Mouse (Mus musculus) liver, embryonic 16.5 days (tissue): ENCODE data around the gene Nol9. TPM values are rescaled to one million over a fixed set of nuclear protein-coding genes. Genes with fewer than 3 reads are reported as not detected.

Experiments used
- ATAC-seq: fragments of 200-750 bp; cut with Nextera tagmentation; 2 replicates; pipeline ENCODE4 v1.8.0; 2017; ENCODE audit warnings: low read depth, mild to moderate bottlenecking, moderate number of reproducible peaks, moderate library complexity
- H3K27ac ChIP-seq: fragments of 300-500 bp; sonication (generic); 2 replicates; pipeline ENCODE4 v1.5.1; 2014; ENCODE audit warnings: mild to moderate bottlenecking, low read length
- H3K27me3 ChIP-seq: fragments of 300-500 bp; sonication (generic); 2 replicates; pipeline ENCODE4 v1.6.1; 2014; ENCODE audit warnings: low read depth, low read length, mixed read lengths; ENCODE audit not compliant: control insufficient read depth, insufficient read depth
- H3K36me3 ChIP-seq: fragments of 300-500 bp; sonication (generic); 2 replicates; pipeline ENCODE4 v1.6.1; 2014; ENCODE audit warnings: mild to moderate bottlenecking; ENCODE audit not compliant: control insufficient read depth, insufficient read depth
- H3K4me1 ChIP-seq: fragments of 300-500 bp; sonication (generic); 2 replicates; pipeline ENCODE4 v1.6.1; 2014; ENCODE audit warnings: low read depth, low read length, mixed read lengths; ENCODE audit not compliant: control insufficient read depth
- H3K4me2 ChIP-seq: fragments of 300-500 bp; sonication (generic); 2 replicates; pipeline ENCODE4 v1.6.1; 2014; ENCODE audit warnings: low read depth, low read length, mixed read lengths
- H3K4me3 ChIP-seq: fragments of 300-500 bp; sonication (generic); 2 replicates; pipeline ENCODE4 v1.5.1; 2014; ENCODE audit warnings: low read depth, mild to moderate bottlenecking, low read length
- H3K9ac ChIP-seq: fragments of 300-500 bp; sonication (generic); 2 replicates; pipeline ENCODE4 v1.6.1; 2014; ENCODE audit warnings: low read depth, low read length
- H3K9me3 ChIP-seq: fragments of 300-500 bp; sonication (generic); replicated peaks from 2 replicates; pipeline ENCODE4 v1.6.1; 2016; ENCODE audit warnings: low read length; ENCODE audit not compliant: control insufficient read depth
- WGBS: fragments of 180-500 bp; shearing (Covaris S2); extraction: QIAGEN DNeasy Blood & Tissue Kit; methylation state at CpG from one replicate; pipeline ENCODE4 v1.1.7; 2014; ENCODE audit not compliant: insufficient replicate concordance; 5-methylcytosine and 5-hydroxymethylcytosine counted together
- polyA plus RNA-seq: library from polyadenylated mRNA; unstranded; fragments of >200 nt; fragmentation: Nextera tagmentation; extraction: Ambion mirVana; gene quantifications from 2 replicates; pipeline ENCODE4 v1.2.1, GENCODE M21; 2015

Nol9 gene
- polyA plus RNA-seq, 1 experiment from 2014 or later = 11.5 TPM

DNA sequence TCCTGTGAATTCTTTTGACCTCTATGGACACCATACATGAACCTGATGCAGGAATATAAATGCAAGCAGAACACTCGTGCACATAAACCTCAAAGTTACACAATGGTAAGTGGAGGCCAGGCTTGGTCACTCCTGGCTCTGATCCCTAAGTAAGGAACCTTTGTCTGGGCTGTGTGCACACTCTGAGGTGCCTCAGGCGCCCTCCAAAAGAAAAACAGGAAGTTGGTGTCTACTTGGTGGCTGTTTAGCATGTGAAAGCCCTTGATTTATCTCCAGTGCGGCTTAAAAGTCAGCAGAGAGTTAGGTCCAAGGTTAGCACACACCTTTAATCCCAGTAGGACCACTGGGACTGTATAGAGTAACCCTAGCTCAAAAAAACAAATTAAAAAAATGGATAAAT is 39.6 kb upstream of the Nol9 start:
- WGBS = 18% methylated on average over 3 of the region's 3 CpGs

GRCm38 (mm10) chr4:152000906-152001305 is 38.2 kb upstream of the Nol9 start:
- Histone ChIP-seq H3K4me2 (no peak overlapping the region), H3K27ac (no peak overlapping the region), H3K9me3 (no peaks in the 10 kb centered on the region), H3K4me3 (no peak overlapping the region), H3K9ac (no peak overlapping the region), H3K4me1 (peaks cover 14% of the 10 kb centered on the region), H3K27me3 (no peaks in the 10 kb centered on the region), H3K36me3 (no peaks in the 10 kb centered on the region)
- WGBS = 42% methylated on average over 4 of the region's 4 CpGs
- no peak for ATAC-seq

More for the DNA sequence above, 39.6 kb upstream of the Nol9 start:
- Histone ChIP-seq H3K9ac (no peak overlapping the region), H3K27me3 (peaks cover 9% of the 10 kb centered on the region), H3K4me2 (no peak overlapping the region), H3K27ac (no peak overlapping the region), H3K4me3 (no peak overlapping the region), H3K36me3 (no peaks in the 10 kb centered on the region), H3K9me3 (no peaks in the 10 kb centered on the region), H3K4me1 (peaks cover 24% of the 10 kb centered on the region)
- no peak for ATAC-seq

DNA sequence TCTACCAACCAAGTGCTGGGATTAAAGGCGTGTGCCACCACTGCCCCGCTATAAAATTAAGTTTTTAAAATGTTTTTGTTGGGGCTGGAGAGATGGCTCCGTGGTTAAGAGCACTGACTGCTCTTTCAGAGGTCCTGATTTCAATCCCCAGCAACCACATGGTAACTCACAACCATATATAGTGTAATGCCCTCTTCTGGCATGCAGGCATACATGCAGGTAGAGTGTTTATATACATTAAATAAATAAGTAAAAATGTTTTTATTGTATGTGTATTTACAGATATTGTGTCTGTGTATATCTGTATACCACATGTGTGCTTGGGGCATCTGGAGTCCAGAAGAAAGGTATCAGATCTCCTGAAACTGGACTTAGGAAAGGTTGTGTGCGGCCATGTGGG is 37.8 kb upstream of the Nol9 start:
- ATAC-seq = no peak
- Histone ChIP-seq H3K4me2 (no peak overlapping the region), H3K9me3 (no peaks in the 10 kb centered on the region), H3K27ac (no peak overlapping the region), H3K4me3 (no peak overlapping the region), H3K27me3 (no peaks in the 10 kb centered on the region; the same call in 1 of the 2 replicates), H3K4me1 (peaks cover 14% of the 10 kb centered on the region), H3K36me3 (no peaks in the 10 kb centered on the region), H3K9ac (no peak overlapping the region)
- WGBS = 59% methylated on average over 4 of the region's 4 CpGs

DNA sequence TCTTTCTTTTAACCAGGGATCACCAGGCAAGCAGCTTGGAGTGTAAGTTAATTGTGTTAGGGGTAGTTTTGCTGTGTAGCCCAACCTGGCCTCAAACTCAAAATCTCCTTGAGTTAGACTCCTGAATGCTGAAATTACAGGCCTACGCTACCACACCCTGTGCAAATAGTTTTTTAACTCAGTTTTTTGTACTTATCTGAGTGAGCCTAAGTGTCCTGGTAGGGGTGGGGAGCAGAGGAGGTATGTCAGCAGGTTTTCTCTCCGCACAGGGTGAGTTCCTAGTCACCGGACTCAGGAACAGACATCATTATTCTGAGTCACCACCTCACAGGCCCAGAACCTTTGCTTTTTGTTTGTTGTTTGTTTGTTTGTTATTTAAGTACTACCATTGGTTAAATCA is 37.1 kb upstream of the Nol9 start:
- 69% methylated on average over 3 of the region's 3 CpGs for WGBS
- no peak overlapping the region for H3K27ac ChIP-seq
- no peak for ATAC-seq
- H3K9me3 ChIP-seq = no peaks in the 10 kb centered on the region
- no peaks in the 10 kb centered on the region for H3K36me3 ChIP-seq
- no peak overlapping the region for H3K4me2 ChIP-seq
- peaks cover 7% of the 10 kb centered on the region for H3K27me3 ChIP-seq
- H3K4me1 ChIP-seq = peaks cover 13% of the 10 kb centered on the region
- H3K9ac ChIP-seq = no peak overlapping the region
- H3K4me3 ChIP-seq = no peak overlapping the region

DNA sequence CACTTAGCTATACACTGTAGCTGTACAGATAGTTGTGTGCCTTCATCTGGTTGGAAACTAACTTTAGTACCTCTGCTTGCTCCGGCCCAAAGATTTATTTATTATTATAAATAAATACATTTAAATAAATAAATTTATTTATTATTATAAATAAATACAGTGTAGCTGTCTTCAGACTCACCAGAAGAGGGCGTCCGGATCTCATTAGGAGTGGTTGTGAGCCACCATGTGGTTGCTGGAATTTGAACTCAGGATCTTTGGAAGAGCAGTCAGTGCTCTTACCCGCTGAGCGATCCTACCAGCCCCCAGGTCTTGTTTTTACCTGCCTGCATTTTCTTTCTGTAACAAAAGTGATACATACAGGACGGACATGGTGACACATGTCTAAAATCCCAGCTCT is 33.0 kb upstream of the Nol9 start:
- peaks cover 22% of the 10 kb centered on the region for H3K27me3 ChIP-seq
- no peak overlapping the region for H3K4me2 ChIP-seq
- no peak overlapping the region for H3K4me3 ChIP-seq
- H3K4me1 ChIP-seq = peaks cover 29% of the 10 kb centered on the region
- WGBS = 62% methylated on average over 6 of the region's 6 CpGs
- ATAC-seq = no peak
- no peaks in the 10 kb centered on the region for H3K36me3 ChIP-seq
- H3K27ac ChIP-seq = no peak overlapping the region
- H3K9ac ChIP-seq = no peak overlapping the region
- no peaks in the 10 kb centered on the region for H3K9me3 ChIP-seq

- peaks cover 22% of the 10 kb centered on the region for H3K27me3 ChIP-seq
- 50% methylated on average over 3 of the region's 3 CpGs for WGBS
- H3K27ac ChIP-seq = no peak overlapping the region
- no peak overlapping the region for H3K9ac ChIP-seq
- no peaks in the 10 kb centered on the region for H3K9me3 ChIP-seq
- no peak overlapping the region for H3K4me3 ChIP-seq
- H3K4me2 ChIP-seq = no peak overlapping the region
- peaks cover 36% of the 10 kb centered on the region for H3K4me1 ChIP-seq
- no peak for ATAC-seq
- no peaks in the 10 kb centered on the region; the same call in 1 of the 2 replicates for H3K36me3 ChIP-seq
Measured at GRCm38 (mm10) chr4:152006812-152007211, 32.3 kb upstream of the Nol9 start.

DNA sequence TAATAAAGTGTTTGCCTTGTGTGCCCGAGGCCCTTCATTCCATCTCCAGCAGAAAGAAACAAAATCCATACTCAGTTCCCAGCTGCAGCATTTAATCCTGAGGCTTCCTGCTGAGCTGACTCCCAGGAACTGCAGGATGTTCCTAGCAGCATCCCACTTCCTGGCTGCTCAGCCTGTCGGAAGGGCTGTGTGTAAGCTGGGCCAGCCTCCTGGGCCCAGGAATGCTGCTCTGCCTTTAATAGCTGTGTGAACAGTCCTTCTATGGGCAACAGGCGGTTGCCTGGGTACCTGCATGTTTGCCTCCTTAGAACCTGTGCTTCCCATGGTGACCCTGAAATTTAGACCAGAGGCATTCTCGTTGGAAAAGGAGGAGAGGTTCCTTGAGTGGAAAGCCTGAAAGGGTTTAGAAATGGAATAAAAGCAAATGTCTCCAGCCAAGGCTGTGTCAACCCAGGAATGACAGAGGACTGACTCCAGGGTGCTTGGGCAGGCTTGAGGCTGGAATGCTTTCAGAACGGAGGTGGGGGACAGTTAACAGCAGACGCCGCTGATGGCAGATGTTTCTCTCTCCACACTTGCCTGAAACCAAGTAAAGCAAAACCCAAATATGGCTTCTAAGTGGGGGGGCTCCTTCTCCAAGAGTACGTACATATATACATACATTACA is 31.5 kb upstream of the Nol9 start:
- H3K27ac ChIP-seq = no peak overlapping the region
- H3K4me1 ChIP-seq = peaks cover 39% of the 10 kb centered on the region
- no peak overlapping the region; the same call in 1 of the 2 replicates for H3K9ac ChIP-seq

DNA sequence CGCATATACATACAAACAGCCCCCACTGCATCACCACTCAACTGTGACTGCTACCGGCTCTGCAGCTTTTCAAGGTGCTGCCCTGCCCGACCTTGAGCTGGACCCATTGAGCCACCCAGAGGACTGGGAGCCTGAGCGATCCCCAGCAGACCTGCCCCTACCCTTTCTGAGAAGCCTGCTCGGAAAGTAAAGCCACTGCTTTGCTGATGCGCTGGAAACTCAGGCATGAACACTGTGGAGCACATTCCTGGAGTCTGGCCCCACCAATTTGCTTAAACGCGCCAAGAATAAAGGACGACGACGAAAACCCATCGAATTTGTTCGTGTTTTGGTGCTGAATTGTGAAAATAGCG is 31.0 kb upstream of the Nol9 start:
- Histone ChIP-seq H3K4me1 (peaks cover 39% of the 10 kb centered on the region), H3K4me3 (peak overlapping the region; percentile 87), H3K36me3 (peaks cover 5% of the 10 kb centered on the region), H3K27me3 (peaks cover 22% of the 10 kb centered on the region), H3K9ac (peak overlapping the region; percentile 82), H3K4me2 (peak overlapping the region; percentile 100), H3K27ac (peak overlapping the region; percentile 87), H3K9me3 (no peaks in the 10 kb centered on the region)
- WGBS = under 1% methylated on average over 14 of the region's 14 CpGs
- no peak for ATAC-seq

More for the DNA sequence above, 31.5 kb upstream of the Nol9 start:
- Histone ChIP-seq H3K36me3 (peaks cover 3% of the 10 kb centered on the region), H3K27me3 (peaks cover 22% of the 10 kb centered on the region), H3K4me2 (peak overlapping the region; percentile 100), H3K4me3 (peak overlapping the region; percentile 87), H3K9me3 (no peaks in the 10 kb centered on the region)
- 32% methylated on average over 8 of the region's 8 CpGs for WGBS
- no peak for ATAC-seq

- 0% methylated on average over 45 of the region's 45 CpGs for WGBS
- no peaks in the 10 kb centered on the region for H3K9me3 ChIP-seq
- H3K27me3 ChIP-seq = peaks cover 22% of the 10 kb centered on the region
- ATAC-seq = peak; percentile 85
- H3K4me2 ChIP-seq = peak within 1 kb of the TSS; percentile 100
- peaks cover 5% of the 10 kb centered on the region for H3K36me3 ChIP-seq
- H3K27ac ChIP-seq = peak within 1 kb of the TSS; percentile 87
- peak within 1 kb of the TSS; percentile 87 for H3K4me3 ChIP-seq
- H3K4me1 ChIP-seq = peaks cover 39% of the 10 kb centered on the region
- peak within 1 kb of the TSS; percentile 82 for H3K9ac ChIP-seq
Measured at GRCm38 (mm10) chr4:152008622-152009075, 30.5 kb upstream of the Nol9 start, which contains the start of gene Klhl21. TSS of gene Klhl21 (plus strand) at chr4:152008803.
